Mouse (Mus musculus) CD4-positive naive resting alpha-beta T cell, adult 57 days (primary cell): ENCODE results near the gene Kcnk5. TPM values are rescaled to one million over a fixed set of nuclear protein-coding genes. Genes with fewer than 3 reads are reported as not detected.

Source experiments
- total RNA-seq: library from RNA; stranded (reverse); gene quantifications from one replicate; pipeline ENCODE4 v1.2.4, GENCODE M21; 2023

The Kcnk5 gene
- 1.6 TPM for total RNA-seq

GRCm38 (mm10) chr14:20181466-20181921 lies at the start of gene Kcnk5:
Gene Kcnk5 (minus strand): TSS chr14:20181809.

GRCm38 (mm10) chr14:20138484-20139355 lies 42.9 kb downstream of the Kcnk5 start, which contains the start of gene Saysd1:
Gene Saysd1 (minus strand): TSS chr14:20138534.

Other genes with a start within 250 kb of the Kcnk5 start
- gene Gng2, start 204.2 kb downstream of the Kcnk5 start, total RNA-seq: 33.6 TPM
- 8.6 TPM for gene Saysd1, start 43.3 kb downstream of the Kcnk5 start, total RNA-seq
- gene Kcnk16, start 87.4 kb upstream of the Kcnk5 start, total RNA-seq: not detected
- gene Nudt13, start 112.9 kb upstream of the Kcnk5 start, total RNA-seq: 20.2 TPM
- 35.4 TPM for gene Ecd, start 166.3 kb upstream of the Kcnk5 start, total RNA-seq
- 38.7 TPM for gene Fam149b, start 166.4 kb upstream of the Kcnk5 start, total RNA-seq
- 70.1 TPM for gene Dnajc9, start 207.1 kb upstream of the Kcnk5 start, total RNA-seq
- 34.0 TPM for gene Mrps16, start 211.8 kb upstream of the Kcnk5 start, total RNA-seq